Mouse (Mus musculus): Measurements from ENCODE around the gene Polr2j. TPM values are rescaled to one million over a fixed set of nuclear protein-coding genes. Genes with fewer than 3 reads are reported as not detected.

The Polr2j gene
- polyA plus RNA-seq, 1 experiment from 2014 or later: 198 TPM

- no peak for ATAC-seq (ENCODE audit: borderline replicate concordance, extremely low read depth, low FRiP score, low TSS enrichment)
- peak overlapping the region; percentile 99 for H3K4me2 ChIP-seq
- H3K27me3 ChIP-seq: peaks cover 17% of the 10 kb centered on the region; the same call in 1 of the 2 replicates
- H3K9ac ChIP-seq: no peak overlapping the region
- no peaks in the 10 kb centered on the region for H3K36me3 ChIP-seq
- 20% methylated on average over 21 of the region's 21 CpGs for WGBS
- H3K4me3 ChIP-seq: peak overlapping the region; percentile 61
- H3K27ac ChIP-seq: no peak overlapping the region
- peaks cover 23% of the 10 kb centered on the region for H3K4me1 ChIP-seq
- H3K9me3 ChIP-seq: no peaks in the 10 kb centered on the region
These were observed 31.4 kb upstream of the Polr2j start for GRCm38 (mm10) chr5:136084891-136085651.

GRCm38 (mm10) chr5:136086290-136086689 lies 30.1 kb upstream of the Polr2j start:
- no peak overlapping the region for H3K4me2 ChIP-seq
- no peaks in the 10 kb centered on the region for H3K9me3 ChIP-seq
- ATAC-seq (ENCODE audit: borderline replicate concordance, extremely low read depth, low FRiP score, low TSS enrichment): no peak
- no peaks in the 10 kb centered on the region for H3K36me3 ChIP-seq
- peaks cover 17% of the 10 kb centered on the region; the same call in 1 of the 2 replicates for H3K27me3 ChIP-seq
- peaks cover 23% of the 10 kb centered on the region for H3K4me1 ChIP-seq
- WGBS: 84% methylated on average over 8 of the region's 8 CpGs
- no peak overlapping the region for H3K4me3 ChIP-seq
- H3K9ac ChIP-seq: no peak overlapping the region
- H3K27ac ChIP-seq: no peak overlapping the region

DNA sequence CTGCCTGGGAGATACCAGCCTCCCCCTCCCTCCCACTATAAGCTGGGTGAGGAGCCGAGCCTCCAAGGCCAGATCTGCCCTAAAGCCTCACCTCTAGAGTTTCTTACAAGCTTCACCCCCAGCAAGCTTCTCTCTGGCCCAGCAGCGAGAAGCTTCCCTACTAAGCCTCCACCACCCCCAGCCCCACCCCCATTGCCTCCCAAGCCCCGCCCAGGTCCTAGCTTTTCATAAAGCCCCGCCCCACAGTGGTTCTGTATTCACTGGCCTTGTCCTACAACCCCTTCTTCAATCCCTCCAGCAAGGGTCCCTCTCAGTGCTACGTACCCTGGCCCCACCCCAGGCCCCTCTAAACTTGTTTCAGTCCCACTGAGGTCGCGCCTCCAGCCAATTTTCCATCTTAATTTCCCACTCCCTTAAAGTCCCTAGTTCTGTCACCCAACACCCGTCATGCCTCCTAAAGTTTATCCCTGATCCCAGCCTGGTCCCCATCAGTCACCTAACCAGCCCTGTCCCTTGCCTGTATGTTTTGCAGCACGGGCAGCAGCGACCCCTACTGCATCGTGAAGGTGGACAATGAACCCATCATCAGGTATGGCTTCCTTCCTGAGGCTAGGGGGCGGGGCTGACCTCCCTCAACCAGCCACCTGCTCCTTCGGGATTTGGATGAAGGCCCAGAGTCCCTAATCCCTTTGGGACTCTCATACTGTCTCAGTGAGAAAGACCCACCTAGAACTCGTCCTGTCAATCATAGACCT lies 27.4 kb upstream of the Polr2j start:
- Histone ChIP-seq H3K9me3 (no peaks in the 10 kb centered on the region), H3K36me3 (no peaks in the 10 kb centered on the region), H3K4me3 (no peak overlapping the region), H3K27me3 (peaks cover 16% of the 10 kb centered on the region; the same call in 1 of the 2 replicates), H3K4me2 (no peak overlapping the region), H3K4me1 (peaks cover 16% of the 10 kb centered on the region), H3K9ac (no peak overlapping the region), H3K27ac (no peak overlapping the region)
- WGBS: 17% methylated on average over 14 of the region's 14 CpGs
- no peak for ATAC-seq (ENCODE audit: borderline replicate concordance, extremely low read depth, low FRiP score, low TSS enrichment)

GRCm38 (mm10) chr5:136091927-136092326 lies 24.5 kb upstream of the Polr2j start:
- Histone ChIP-seq H3K9ac (no peak overlapping the region), H3K27ac (no peak overlapping the region), H3K4me3 (no peak overlapping the region), H3K36me3 (no peaks in the 10 kb centered on the region), H3K4me2 (no peak overlapping the region), H3K9me3 (no peaks in the 10 kb centered on the region), H3K4me1 (no peaks in the 10 kb centered on the region), H3K27me3 (no peaks in the 10 kb centered on the region; the same call in 1 of the 2 replicates)
- WGBS: 61% methylated on average over 5 of the region's 5 CpGs
- no peak for ATAC-seq (ENCODE audit: borderline replicate concordance, extremely low read depth, low FRiP score, low TSS enrichment)

- no peak overlapping the region for H3K4me3 ChIP-seq
- no peak overlapping the region for H3K27ac ChIP-seq
- ATAC-seq (ENCODE audit: borderline replicate concordance, extremely low read depth, low FRiP score, low TSS enrichment): no peak
- 60% methylated on average over 8 of the region's 8 CpGs for WGBS
- no peak overlapping the region for H3K9ac ChIP-seq
- H3K4me1 ChIP-seq: no peaks in the 10 kb centered on the region
- no peaks in the 10 kb centered on the region for H3K27me3 ChIP-seq
- no peaks in the 10 kb centered on the region for H3K9me3 ChIP-seq
- H3K36me3 ChIP-seq: no peaks in the 10 kb centered on the region
- H3K4me2 ChIP-seq: no peak overlapping the region
These were observed 22.0 kb upstream of the Polr2j start for GRCm38 (mm10) chr5:136094249-136095010.

DNA sequence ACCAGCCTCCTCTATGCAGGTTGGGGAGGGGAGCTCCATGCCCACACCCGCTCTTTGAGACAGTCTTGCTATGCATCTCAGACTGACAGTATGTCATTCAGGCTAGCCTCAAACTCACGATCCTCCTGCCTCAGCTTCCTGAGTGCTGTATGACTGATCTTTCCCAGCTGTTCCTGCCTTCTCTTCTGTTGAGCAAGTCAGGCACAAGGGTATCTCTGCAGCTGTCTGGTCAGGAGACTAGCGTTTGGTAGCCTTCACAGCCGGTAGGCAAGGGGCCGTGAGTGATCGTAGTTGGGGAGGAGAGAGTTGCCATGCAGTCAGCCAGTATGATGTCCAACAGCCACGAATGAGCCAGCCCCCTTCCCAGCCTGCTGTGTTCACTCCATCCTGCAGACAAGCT lies 21.3 kb upstream of the Polr2j start:
- H3K9ac ChIP-seq: no peak overlapping the region
- H3K4me3 ChIP-seq: no peak overlapping the region
- H3K4me1 ChIP-seq: no peaks in the 10 kb centered on the region
- H3K36me3 ChIP-seq: no peaks in the 10 kb centered on the region
- no peaks in the 10 kb centered on the region for H3K9me3 ChIP-seq
- H3K27ac ChIP-seq: no peak overlapping the region
- 61% methylated on average over 7 of the region's 7 CpGs for WGBS
- H3K4me2 ChIP-seq: no peak overlapping the region
- no peaks in the 10 kb centered on the region for H3K27me3 ChIP-seq
- ATAC-seq (ENCODE audit: borderline replicate concordance, extremely low read depth, low FRiP score, low TSS enrichment): no peak

DNA sequence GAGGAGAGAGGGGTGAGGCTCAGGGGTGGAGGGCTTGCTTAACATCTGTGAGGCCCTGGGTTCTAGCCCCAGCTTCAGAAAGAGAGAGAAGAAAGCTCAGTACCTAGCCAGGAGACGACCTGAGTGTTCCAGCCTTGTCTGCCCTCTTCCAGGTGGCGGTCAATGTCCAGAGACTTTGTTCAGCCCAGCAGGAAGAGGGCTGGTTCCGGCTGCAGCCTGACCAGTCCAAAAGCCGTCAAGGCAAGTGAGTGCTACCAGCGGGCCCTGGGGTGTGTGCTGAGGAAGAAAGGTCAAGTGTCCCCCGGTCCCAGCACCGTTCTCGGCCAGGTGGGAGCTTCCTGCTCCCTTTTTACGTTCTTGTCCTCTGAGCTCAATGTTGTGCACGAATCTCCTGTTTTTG lies 17.9 kb upstream of the Polr2j start:
- WGBS: 67% methylated on average over 10 of the region's 10 CpGs
- H3K9me3 ChIP-seq: no peaks in the 10 kb centered on the region
- H3K4me1 ChIP-seq: peaks cover 9% of the 10 kb centered on the region
- no peaks in the 10 kb centered on the region; the same call in 1 of the 2 replicates for H3K27me3 ChIP-seq
- no peak overlapping the region for H3K27ac ChIP-seq
- no peak overlapping the region for H3K9ac ChIP-seq
- H3K36me3 ChIP-seq: no peaks in the 10 kb centered on the region
- ATAC-seq (ENCODE audit: borderline replicate concordance, extremely low read depth, low FRiP score, low TSS enrichment): no peak
- no peak overlapping the region for H3K4me2 ChIP-seq
- no peak overlapping the region for H3K4me3 ChIP-seq

- WGBS: 6% methylated on average over 41 of the region's 41 CpGs
These were observed 14.2 kb upstream of the Polr2j start for GRCm38 (mm10) chr5:136102099-136102820.

DNA sequence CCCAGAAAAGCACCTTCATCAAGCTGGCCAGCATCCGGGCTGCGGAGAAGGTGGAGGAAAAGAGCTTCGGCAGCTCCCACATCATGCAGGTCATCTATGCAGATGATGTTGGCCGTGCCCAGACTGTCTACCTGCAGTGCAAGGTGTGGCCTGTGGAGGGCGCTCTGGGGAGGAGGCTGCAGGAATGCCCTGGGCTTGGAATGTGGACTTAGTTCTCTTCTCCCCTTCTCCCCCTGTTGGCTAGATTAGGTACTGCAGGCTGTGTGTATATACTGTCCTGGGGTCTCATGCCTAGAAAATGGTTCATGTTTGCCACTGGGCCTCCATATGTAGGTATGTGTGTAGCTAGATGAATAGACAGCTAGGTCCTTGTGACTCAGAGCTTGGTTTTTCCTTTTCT lies 11.9 kb upstream of the Polr2j start:
- WGBS: 86% methylated on average over 5 of the region's 5 CpGs
- H3K36me3 ChIP-seq: no peaks in the 10 kb centered on the region
- ATAC-seq (ENCODE audit: borderline replicate concordance, extremely low read depth, low FRiP score, low TSS enrichment): no peak
- H3K27me3 ChIP-seq: no peaks in the 10 kb centered on the region; the same call in 1 of the 2 replicates
- peaks cover 9% of the 10 kb centered on the region for H3K4me1 ChIP-seq
- no peaks in the 10 kb centered on the region for H3K9me3 ChIP-seq
- no peak overlapping the region for H3K27ac ChIP-seq
- no peak overlapping the region for H3K9ac ChIP-seq
- no peak overlapping the region for H3K4me3 ChIP-seq
- H3K4me2 ChIP-seq: no peak overlapping the region

More at GRCm38 (mm10) chr5:136102099-136102820, 14.2 kb upstream of the Polr2j start:
- Histone ChIP-seq H3K4me1 (peaks cover 9% of the 10 kb centered on the region), H3K4me3 (peak overlapping the region; percentile 31), H3K9me3 (no peaks in the 10 kb centered on the region), H3K4me2 (peak overlapping the region; percentile 73), H3K27ac (no peak overlapping the region), H3K27me3 (no peaks in the 10 kb centered on the region; the same call in 1 of the 2 replicates), H3K9ac (peak overlapping the region; percentile 31; the same call in 1 of the 2 replicates), H3K36me3 (no peaks in the 10 kb centered on the region)
- peak; percentile 78; the same call in 1 of the 2 replicates for ATAC-seq (ENCODE audit: borderline replicate concordance, extremely low read depth, low FRiP score, low TSS enrichment)

DNA sequence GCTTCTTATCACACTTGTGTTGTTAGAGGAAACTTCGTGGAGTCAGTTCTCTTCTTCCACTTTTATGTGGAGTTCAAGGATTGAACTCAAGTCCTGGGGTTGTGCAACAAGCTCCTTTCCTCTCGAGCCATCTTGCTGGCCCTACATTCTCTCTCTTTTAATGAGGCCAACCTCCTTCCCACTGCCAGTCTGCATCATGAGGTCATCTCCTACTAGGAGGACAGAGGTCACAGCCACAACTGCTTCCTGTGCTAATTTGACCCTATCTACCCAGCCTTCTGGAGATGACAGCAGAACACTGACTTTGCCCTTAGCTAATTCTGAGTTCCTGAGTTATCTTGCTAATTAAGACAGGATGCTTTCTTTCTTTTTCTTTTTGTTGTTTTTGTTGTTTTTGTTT lies 7.9 kb upstream of the Polr2j start:
- 38% methylated on average over 2 of the region's 2 CpGs for WGBS

DNA sequence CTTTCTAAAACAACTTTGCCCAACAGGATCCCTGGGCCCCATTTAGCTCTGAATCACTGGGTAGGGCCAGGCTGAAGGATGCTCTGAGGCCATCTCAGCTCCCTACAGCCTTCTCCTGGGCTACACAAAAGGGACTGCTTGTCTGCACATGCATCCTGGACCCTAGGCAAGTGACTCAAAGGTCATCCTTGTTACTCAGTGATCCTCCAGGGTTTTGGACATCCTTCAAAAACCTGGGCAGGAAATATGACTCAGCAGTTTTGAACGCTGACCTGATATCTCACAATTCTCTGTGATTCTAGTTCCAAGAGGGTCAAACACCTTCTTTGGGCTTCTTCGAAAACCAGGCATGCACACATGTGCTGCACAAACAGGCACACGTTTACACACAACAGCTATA lies 7.4 kb upstream of the Polr2j start:
- Histone ChIP-seq H3K36me3 (no peaks in the 10 kb centered on the region), H3K9me3 (no peaks in the 10 kb centered on the region), H3K27ac (no peak overlapping the region), H3K9ac (no peak overlapping the region), H3K4me1 (no peaks in the 10 kb centered on the region), H3K4me2 (no peak overlapping the region), H3K4me3 (no peak overlapping the region), H3K27me3 (no peaks in the 10 kb centered on the region)
- no peak for ATAC-seq (ENCODE audit: borderline replicate concordance, extremely low read depth, low FRiP score, low TSS enrichment)
- WGBS: 63% methylated on average over 3 of the region's 3 CpGs

More for the DNA sequence above, 7.9 kb upstream of the Polr2j start:
- no peak overlapping the region for H3K27ac ChIP-seq
- H3K4me2 ChIP-seq: no peak overlapping the region
- no peaks in the 10 kb centered on the region for H3K9me3 ChIP-seq
- no peaks in the 10 kb centered on the region for H3K4me1 ChIP-seq
- H3K4me3 ChIP-seq: no peak overlapping the region
- ATAC-seq (ENCODE audit: borderline replicate concordance, extremely low read depth, low FRiP score, low TSS enrichment): no peak
- no peaks in the 10 kb centered on the region for H3K27me3 ChIP-seq
- H3K9ac ChIP-seq: no peak overlapping the region
- H3K36me3 ChIP-seq: no peaks in the 10 kb centered on the region

Data from lung, embryonic 15.5 days (tissue).